Mouse (Mus musculus): ENCODE measurements at regions not wholly inside any gene's neighbourhood (a gene's known extent, or its start where the extent isn't known, plus 50 kb on each side); places are given as distances from the start of the nearest gene placed in this dataset.

DNA sequence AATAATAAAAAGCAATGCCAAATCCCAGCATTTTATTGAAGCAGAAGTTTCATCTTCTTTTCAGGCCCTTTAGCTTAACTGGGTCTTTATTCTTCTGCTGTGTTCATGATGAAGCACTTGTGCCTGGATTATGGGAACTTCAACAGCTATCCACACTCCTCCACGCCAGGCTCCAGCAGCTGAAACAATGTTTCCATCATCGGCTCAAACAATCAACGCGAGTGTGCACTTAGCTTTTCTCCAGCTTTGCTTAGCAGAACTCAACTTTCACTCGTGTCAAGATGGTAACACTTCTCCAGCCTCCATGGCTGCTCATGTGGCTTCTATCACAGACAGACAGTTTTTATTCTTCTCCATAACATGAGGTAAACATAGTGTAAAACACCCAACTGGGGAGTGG is 143.8 kb upstream of the Mdm1 start:
- DNase-seq (ENCODE audit: low read depth, low spot score) = no peak

DNA sequence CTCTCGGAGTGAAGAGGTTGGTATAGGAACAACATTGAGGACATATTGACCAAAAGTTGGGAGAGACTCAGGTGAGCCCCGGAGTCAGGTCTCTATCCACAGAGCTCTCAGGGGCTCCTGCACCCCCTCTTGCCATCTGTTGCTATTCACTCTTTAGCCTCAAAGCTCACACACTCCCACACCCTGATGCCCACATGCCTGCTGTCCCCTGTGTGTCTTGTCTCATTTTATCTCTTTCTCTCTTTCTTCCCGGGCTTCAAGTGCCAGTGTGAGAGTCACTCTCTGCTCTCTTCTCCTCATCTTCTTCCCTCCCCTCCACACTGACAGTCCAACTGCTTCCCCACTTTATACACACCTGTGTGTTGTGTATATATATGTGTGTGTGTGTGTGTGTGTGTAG is 141.0 kb upstream of the Mdm1 start:
- no peak for DNase-seq (ENCODE audit: low read depth, low spot score)

DNA sequence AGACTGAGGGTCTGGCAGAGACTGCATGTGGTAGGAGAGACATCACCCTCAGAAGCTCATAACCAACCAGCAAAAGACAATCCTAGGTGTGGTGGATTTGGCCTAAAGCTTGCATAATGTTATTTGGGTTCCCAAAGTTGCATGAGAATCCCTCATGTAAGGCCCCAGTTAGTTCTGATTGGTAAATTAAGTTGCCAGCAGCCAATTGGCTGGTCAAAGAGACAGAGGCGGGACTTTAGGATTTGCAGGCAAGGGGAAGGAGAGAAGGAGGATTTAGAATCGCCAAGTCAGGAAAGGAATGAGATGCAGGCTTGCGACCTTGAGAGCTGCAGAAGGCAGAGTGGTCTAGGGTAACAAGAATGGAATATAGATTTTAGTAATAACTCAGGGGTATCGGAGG is 140.1 kb upstream of the Mdm1 start:
- DNase-seq (ENCODE audit: low read depth, low spot score) = no peak

DNA sequence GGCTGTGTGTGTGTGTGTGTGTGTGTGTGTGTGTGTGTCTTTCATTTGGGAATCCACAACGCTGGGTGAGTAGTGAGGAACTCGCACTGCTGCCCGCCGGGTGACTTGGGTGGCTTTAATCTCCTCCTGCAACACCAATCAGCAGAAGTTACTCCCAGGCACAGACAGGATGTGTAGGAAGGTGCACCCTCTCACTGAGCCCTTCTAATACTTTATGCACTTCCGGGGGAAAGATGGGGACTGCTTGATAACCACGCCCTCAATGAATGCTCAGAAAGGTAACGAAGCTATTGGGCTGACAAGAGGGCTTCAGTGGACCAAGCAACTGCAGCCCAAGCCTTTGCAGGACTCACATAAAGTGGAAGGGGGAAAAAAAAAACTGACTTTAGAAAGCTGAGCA is 139.6 kb upstream of the Mdm1 start:
- no peak for DNase-seq (ENCODE audit: low read depth, low spot score)

- DNase-seq (ENCODE audit: low read depth, low spot score) = no peak
Measured at GRCm38 (mm10) chr10:118002559-118002958, 139.1 kb upstream of the Mdm1 start.

DNA sequence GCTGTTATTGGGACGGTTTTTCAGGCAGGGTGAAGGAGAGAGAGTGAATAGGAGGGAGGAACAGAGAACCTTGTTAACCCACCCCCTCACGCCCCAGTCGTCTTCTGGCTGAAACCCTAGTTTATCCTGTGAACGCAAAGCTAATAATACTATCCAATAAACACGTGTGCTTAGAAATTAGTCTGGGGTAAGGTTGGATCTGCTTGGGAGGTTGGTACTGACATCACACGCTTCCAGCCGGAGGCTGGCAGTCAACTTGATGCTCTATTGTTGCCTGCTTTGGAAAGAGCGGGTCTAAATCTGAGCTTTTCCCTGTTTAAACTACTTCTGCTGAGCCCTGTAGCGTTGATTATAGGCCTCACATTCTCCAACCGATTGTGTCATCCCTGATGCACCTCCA is 138.4 kb upstream of the Mdm1 start:
- DNase-seq (ENCODE audit: low read depth, low spot score) = no peak

DNA sequence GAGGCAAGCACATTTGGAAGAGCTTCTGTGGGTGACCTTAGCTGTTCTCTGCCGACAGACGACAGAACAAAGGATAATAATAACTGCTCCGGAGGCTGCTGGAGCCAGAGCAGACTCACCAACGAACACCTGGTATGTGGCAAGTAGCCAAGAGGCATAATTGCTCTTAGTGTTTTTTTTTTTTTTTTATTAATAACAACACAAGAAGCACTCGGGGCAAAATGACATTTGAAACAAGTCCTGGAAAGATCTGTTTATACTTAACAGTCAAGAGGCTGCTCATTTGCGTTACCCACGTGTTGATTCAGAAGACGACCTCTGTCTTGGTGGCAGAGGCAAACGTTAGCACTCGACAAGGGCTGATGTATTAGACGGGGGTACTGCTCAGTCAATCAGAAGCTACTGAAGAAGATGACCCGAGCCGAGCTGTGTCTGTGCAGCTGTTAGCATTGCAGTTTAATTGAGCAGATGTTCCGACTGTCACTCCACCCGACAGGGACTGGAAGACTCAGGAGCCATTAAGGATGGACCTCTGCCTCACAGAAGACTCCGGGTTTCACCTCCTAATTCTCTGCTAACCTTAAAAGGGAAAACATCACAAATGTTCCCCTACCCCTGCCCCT is 137.8 kb upstream of the Mdm1 start:
- DNase-seq (ENCODE audit: low read depth, low spot score) = no peak

DNA sequence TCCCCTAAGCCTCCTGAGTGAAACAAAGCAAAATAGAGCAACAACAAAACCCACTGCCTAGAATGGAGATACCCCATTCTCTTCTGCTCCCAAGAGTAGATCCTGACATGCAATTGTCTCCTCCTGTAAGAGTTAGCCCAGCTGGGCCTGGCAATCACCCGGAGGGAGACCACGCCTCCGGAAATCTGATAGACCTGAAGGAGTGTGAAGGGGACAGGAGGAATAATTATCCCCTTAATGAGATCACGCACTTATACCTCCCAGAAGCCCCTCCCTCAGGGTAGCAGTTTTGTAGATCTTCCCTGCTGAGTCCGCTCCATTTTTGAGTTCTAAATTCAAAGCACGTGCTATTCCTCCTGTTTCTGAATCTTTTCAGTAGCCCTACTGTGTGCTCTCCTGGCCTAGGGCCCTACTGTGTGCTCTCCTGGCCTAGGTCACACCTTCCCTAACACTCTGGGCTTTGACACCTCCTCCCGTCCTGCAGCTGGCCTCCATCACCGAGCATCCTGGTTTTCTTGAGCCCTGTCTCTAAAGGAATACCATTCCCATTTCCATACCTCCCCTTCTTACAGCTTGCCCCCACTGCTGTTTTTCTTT is 137.2 kb upstream of the Mdm1 start:
- no peak for DNase-seq (ENCODE audit: low read depth, low spot score)

DNA sequence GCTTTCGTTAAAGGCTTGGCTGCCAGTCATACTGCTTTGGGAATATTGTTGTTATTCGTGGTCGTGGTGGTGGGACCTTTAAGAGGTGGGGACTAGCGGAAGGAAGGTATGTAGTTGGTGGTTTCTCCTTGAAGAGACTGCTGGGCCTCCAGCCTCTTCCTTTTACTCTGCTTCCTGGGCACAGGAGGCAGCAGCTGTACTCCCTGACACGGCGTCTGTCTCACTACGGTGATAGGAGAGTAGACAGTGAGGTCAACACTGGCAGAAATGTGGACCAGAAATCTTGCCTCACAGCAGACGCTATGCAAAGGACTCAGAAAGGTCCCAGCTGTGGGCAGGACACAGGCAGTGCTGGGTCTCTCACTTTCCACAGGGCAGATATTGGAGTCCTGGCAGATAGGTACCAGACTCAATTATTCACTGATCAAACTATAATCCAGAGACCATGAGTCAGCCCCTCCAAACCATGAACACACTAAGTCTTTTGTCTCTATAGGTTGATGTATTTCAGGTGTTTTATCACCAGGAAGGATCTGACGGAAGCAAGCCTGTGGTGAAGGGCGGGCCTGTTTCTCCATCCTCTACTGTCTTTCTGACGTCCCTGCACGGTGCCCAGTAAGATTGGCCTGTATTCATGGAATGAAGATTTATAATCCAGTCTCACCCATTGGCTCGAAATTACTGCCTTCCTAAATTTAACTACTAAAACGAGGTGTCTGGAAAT is 134.6 kb upstream of the Mdm1 start:
- DNase-seq (ENCODE audit: low read depth, low spot score) = no peak

GRCm38 (mm10) chr10:118007846-118008245 is 133.8 kb upstream of the Mdm1 start:
- DNase-seq (ENCODE audit: low read depth, low spot score) = no peak

GRCm38 (mm10) chr10:118011687-118012567 is 129.7 kb upstream of the Mdm1 start:
- no peak for DNase-seq (ENCODE audit: low read depth, low spot score)

GRCm38 (mm10) chr10:118028831-118029230 is 112.8 kb upstream of the Mdm1 start:
- no peak for DNase-seq (ENCODE audit: low read depth, low spot score)

GRCm38 (mm10) chr10:118034401-118034800 is 107.2 kb upstream of the Mdm1 start:
- no peak for DNase-seq (ENCODE audit: low read depth, low spot score)

- no peak for DNase-seq (ENCODE audit: low read depth, low spot score)
Measured at GRCm38 (mm10) chr10:118035035-118035434, 106.6 kb upstream of the Mdm1 start.

GRCm38 (mm10) chr10:118038465-118038864 is 103.1 kb upstream of the Mdm1 start:
- DNase-seq (ENCODE audit: low read depth, low spot score) = no peak

DNA sequence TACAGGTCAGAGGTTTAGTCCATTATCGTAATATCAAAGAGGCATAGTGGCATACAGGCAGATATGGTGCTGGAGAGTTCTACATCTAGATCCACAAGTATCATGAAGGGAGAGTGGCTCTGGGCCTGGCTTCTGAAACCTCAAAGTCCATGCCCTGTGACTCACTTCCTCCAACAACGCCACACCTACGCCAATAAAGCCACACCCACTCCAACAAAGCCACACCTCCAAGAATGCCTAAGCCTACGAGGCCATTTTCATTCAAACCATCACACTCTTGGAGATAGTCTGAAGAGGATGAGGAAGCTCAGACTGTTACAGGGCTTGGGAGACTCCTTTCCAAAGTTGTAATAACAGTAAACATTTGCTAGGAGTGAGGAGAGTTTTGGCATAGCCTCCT is 102.6 kb upstream of the Mdm1 start:
- no peak for DNase-seq (ENCODE audit: low read depth, low spot score)

DNA sequence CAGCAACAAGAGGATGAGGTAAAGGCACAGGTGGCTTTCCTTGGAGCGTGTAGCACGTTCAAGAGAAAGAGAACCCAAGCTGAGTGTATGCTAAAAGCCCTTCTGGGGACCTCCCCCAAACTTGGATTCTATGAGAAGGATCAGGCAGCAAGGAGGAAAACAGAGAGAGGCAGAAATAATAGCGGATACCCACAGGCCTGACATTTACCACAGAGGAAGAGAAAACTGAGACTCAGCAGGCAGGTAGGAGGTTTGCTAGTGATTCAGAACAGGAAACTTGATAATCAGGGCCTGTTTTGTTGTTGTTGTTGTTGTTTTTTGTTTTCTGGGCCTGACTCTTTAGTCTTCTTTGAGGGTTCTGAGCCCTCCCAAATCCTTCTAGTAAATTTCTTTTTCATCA is 100.5 kb upstream of the Mdm1 start:
- no peak for DNase-seq (ENCODE audit: low read depth, low spot score)

GRCm38 (mm10) chr10:118043761-118044160 is 97.8 kb upstream of the Mdm1 start:
- no peak for DNase-seq (ENCODE audit: low read depth, low spot score)

DNA sequence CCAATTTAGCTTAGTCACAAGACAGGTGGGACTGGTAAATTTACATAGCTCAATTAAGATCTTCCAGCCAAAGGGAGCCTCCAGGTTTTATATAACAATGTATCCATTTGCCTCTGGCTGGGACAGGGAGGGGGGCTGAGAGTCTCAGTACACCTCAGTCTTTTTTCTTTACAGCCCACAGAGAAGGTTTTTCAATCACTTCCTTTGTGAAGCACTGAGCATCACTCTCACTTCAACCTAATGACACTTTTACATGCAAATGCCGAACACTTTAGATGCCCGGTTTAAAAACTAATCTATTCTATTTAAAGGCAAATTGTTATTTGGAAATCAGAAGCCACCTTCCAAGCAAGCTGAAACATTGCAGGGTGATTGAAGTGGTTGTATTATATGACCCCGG is 96.8 kb upstream of the Mdm1 start:
- no peak for DNase-seq (ENCODE audit: low read depth, low spot score)

DNA sequence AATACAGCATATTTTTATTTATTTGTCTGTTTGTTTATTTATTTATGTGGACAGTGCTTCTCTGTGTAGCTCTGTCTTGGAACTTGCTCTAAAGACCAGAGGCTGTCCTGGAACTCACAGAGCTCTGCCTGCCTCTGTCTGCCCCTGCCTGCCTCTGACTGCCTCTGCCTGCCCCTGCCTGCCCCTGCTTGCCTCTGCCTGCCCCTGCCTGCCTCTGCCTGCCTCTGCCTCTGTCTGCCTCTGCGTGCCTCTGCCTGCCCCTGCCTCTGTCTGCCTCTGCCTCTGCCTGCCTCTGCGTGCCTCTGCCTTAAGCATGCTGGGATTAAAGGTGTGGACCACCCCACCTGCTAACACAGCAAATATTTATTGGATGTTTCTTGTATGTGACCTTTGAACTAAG is 96.2 kb upstream of the Mdm1 start:
- no peak for DNase-seq (ENCODE audit: low read depth, low spot score)

GRCm38 (mm10) chr10:118046328-118046727 is 95.3 kb upstream of the Mdm1 start:
- no peak for DNase-seq (ENCODE audit: low read depth, low spot score)

DNA sequence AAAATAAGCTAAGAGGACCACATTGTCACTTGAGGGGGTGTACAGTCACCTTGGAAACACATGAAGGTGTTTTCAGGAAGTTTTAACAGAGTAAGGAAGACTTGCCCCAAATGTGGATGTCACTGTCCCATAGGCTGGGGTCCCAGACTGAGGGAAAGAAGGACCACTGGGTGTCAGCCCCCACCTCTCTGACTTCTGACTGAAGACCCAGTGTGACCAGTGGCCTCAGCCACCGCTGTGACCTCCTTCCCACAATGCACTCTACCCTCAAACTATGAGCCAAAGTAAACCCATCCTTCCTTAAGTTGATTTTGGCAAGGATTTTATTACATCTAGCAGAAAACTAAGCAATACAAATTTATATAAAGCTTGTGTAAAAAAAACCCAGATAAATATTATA is 94.8 kb upstream of the Mdm1 start:
- no peak for DNase-seq (ENCODE audit: low read depth, low spot score)
